Mouse (Mus musculus): ENCODE measurements around the gene Erc1.
"Not testable (repeated sequence)": the region's sequence is repeated elsewhere in the genome, so short reads cannot be mapped to it uniquely, and the experiment has no call there.

Gene Erc1

GRCm38 (mm10) chr6:119712486-119712885 is 135.5 kb downstream of the Erc1 start:
- DNase-seq (ENCODE audit: inconsistent age in 2 of 2, low spot score in 1 of 2): no peak

GRCm38 (mm10) chr6:119711649-119712305 is 136.2 kb downstream of the Erc1 start:
- no peak for DNase-seq (ENCODE audit: inconsistent age in 2 of 2, low spot score in 1 of 2)

- peak; percentile 23 to 59 for DNase-seq (ENCODE audit: inconsistent age in 2 of 2, low spot score in 1 of 2)
Observed at GRCm38 (mm10) chr6:119709552-119709951, 138.4 kb downstream of the Erc1 start.

- DNase-seq (ENCODE audit: inconsistent age in 2 of 2, low spot score in 1 of 2): no peak
Observed at GRCm38 (mm10) chr6:119707911-119708310, 140.1 kb downstream of the Erc1 start.

GRCm38 (mm10) chr6:119704899-119705298 is 143.1 kb downstream of the Erc1 start:
- DNase-seq (ENCODE audit: inconsistent age in 2 of 2, low spot score in 1 of 2): no peak

- no peak for DNase-seq (ENCODE audit: inconsistent age in 2 of 2, low spot score in 1 of 2)
Observed at GRCm38 (mm10) chr6:119692754-119693153, 155.2 kb downstream of the Erc1 start.

- no peak for DNase-seq (ENCODE audit: inconsistent age in 2 of 2, low spot score in 1 of 2)
Observed at GRCm38 (mm10) chr6:119686470-119686869, 161.5 kb downstream of the Erc1 start.

- DNase-seq (ENCODE audit: inconsistent age in 2 of 2, low spot score in 1 of 2): no peak
Observed at GRCm38 (mm10) chr6:119680746-119681145, 167.2 kb downstream of the Erc1 start.

- DNase-seq (ENCODE audit: inconsistent age in 2 of 2, low spot score in 1 of 2): no peak
Observed at GRCm38 (mm10) chr6:119674811-119675209, 173.2 kb downstream of the Erc1 start.

GRCm38 (mm10) chr6:119674201-119674810 is 173.7 kb downstream of the Erc1 start:
- DNase-seq (ENCODE audit: inconsistent age in 2 of 2, low spot score in 1 of 2): no peak

- DNase-seq (ENCODE audit: inconsistent age in 2 of 2, low spot score in 1 of 2): peak in 1 of 2 experiments; percentile 68
Observed at GRCm38 (mm10) chr6:119669746-119670145, 178.2 kb downstream of the Erc1 start.

GRCm38 (mm10) chr6:119662936-119663335 is 185.0 kb downstream of the Erc1 start:
- DNase-seq (ENCODE audit: inconsistent age in 2 of 2, low spot score in 1 of 2): no peak

- DNase-seq (ENCODE audit: inconsistent age in 2 of 2, low spot score in 1 of 2): no peak
Observed at GRCm38 (mm10) chr6:119661081-119661493, 186.9 kb downstream of the Erc1 start.

- DNase-seq (ENCODE audit: inconsistent age in 2 of 2, low spot score in 1 of 2): no peak
Observed at GRCm38 (mm10) chr6:119658441-119658840, 189.5 kb downstream of the Erc1 start.

GRCm38 (mm10) chr6:119657418-119658178 is 190.4 kb downstream of the Erc1 start:
- DNase-seq (ENCODE audit: inconsistent age in 2 of 2, low spot score in 1 of 2): no peak

- not testable (repeated sequence) for DNase-seq (ENCODE audit: inconsistent age in 2 of 2, low spot score in 1 of 2)
Observed at GRCm38 (mm10) chr6:119654777-119655176, 193.2 kb downstream of the Erc1 start.

- DNase-seq (ENCODE audit: inconsistent age in 2 of 2, low spot score in 1 of 2): no peak
Observed at GRCm38 (mm10) chr6:119643880-119644460, 204.0 kb downstream of the Erc1 start.

GRCm38 (mm10) chr6:119643178-119643728 is 204.7 kb downstream of the Erc1 start:
- no peak for DNase-seq (ENCODE audit: inconsistent age in 2 of 2, low spot score in 1 of 2)

GRCm38 (mm10) chr6:119642718-119643117 is 205.2 kb downstream of the Erc1 start:
- DNase-seq (ENCODE audit: inconsistent age in 2 of 2, low spot score in 1 of 2): peak in 1 of 2 experiments; percentile 35

GRCm38 (mm10) chr6:119635629-119636028 is 212.3 kb downstream of the Erc1 start:
- DNase-seq (ENCODE audit: inconsistent age in 2 of 2, low spot score in 1 of 2): peak; percentile 7 to 26

- DNase-seq (ENCODE audit: inconsistent age in 2 of 2, low spot score in 1 of 2): no peak
Observed at GRCm38 (mm10) chr6:119630622-119631021, 217.3 kb downstream of the Erc1 start.
